Mouse (Mus musculus) c-Kit-positive CD71-positive TER-119-negative erythroid progenitor cells, embryonic 14.5 days (primary cell): ENCODE data around the gene Cysltr2.

Experiments
- DNase-seq: peaks from one replicate; pipeline ENCODE4 v3.0.0-alpha.2; 2013; ENCODE audit warnings: low read depth

The Cysltr2 gene

GRCm38 (mm10) chr14:72985113-72985512 is 63.8 kb downstream of the Cysltr2 start:
- no peak for DNase-seq

DNA sequence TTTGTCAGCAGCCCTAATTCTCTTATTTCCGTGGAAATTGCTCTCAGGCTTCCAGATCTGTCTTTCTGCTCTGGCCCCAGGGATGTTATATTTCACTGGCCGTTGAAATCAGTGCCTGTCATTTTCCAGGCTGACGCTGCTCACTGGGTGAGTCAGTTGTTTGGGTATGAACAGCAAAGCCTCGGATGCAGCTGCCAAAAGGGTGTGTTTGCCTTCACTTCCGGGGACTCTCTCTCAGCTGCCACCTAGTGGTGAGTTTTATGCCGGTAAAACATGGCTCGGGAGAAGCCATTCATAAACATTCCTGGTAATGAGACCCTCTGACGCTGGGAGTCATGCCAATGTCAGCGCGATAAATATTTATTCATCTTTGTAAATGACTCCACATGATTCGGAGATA is 65.5 kb downstream of the Cysltr2 start:
- DNase-seq: peak; percentile 25

DNA sequence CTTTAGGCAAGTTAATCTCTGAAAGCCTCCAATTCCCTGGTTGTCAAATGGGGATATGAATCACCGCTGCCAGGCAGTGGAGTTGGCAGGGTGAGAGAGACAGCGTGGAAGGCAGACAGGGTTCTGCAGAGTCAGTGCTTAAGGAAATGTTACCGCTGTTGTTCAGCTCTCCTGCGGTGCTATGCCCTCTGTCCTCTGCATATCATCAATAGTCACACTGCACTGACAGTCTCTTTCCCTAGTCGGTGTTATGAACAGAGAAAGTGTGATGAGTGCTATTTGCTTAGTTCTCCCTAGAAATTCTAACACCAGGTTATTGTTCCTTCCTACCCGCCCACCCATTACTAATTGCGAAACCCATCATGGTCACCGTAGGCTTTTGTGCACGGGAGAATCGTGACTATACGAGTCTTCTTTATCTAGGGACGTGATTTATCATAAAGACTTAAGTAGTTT is 65.9 kb downstream of the Cysltr2 start:
- DNase-seq: no peak

DNA sequence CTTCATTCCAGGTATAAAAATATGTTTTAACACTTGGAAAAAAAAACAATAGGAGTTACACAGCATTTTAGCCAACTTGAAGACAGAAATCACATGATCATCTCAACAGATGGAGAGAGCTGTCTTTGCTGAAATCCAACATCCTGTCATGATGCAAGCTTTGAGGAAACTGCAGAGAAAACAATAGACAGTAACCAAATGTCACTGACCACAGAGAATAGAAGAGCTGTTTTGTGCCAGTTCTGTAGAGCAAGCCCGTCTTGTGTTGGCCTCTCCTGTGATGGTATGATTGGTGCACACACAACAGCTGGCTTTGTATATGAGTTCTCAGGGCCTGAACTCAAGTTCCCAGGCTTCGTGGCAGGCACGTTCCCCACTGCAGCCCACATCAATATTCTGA is 68.2 kb downstream of the Cysltr2 start:
- DNase-seq: no peak

DNA sequence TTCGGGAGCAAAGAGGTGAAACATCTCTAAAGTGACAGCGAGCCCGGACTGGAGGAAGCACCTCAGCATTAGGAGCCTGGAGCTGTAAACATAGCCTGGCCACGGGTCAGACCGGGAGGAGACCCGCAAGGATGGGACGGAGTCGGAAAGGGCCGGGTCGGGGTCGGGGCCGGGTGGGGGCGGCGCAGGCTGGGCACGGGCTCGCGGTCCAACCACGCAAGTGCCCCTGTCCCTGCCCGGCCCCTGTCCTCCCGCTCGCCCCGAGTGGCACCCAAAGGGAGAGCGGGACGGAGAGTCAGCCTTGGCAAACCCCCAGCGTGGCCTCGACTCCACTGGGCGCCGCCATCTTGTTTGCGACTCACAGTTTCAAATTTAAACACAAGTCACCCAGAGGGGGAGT is 68.8 kb downstream of the Cysltr2 start:
- DNase-seq: no peak

- DNase-seq: no peak
Observed at GRCm38 (mm10) chr14:72976111-72976510, 72.8 kb downstream of the Cysltr2 start.
